Mouse (Mus musculus): ENCODE results near the gene Klhl31.

GRCm38 (mm10) chr9:77612349-77612748, 24.0 kb upstream of the Klhl31 start:
- TF ChIP-seq CTCF (IDR thresholded peaks at IDR 0.05; ENCODE audit: insufficient read depth, low read depth, low read length) (no peak), POLR2A (IDR thresholded peaks at IDR 0.05; ENCODE audit: insufficient read depth, low read depth, low read length) (no peak)
